Mouse (Mus musculus): ENCODE data around the gene Psmd9. TPM values are rescaled to one million over a fixed set of nuclear protein-coding genes. Genes with fewer than 3 reads are reported as not detected.

Gene Psmd9
- polyA plus RNA-seq, 1 experiment from 2014 or later = 51.4 TPM

DNA sequence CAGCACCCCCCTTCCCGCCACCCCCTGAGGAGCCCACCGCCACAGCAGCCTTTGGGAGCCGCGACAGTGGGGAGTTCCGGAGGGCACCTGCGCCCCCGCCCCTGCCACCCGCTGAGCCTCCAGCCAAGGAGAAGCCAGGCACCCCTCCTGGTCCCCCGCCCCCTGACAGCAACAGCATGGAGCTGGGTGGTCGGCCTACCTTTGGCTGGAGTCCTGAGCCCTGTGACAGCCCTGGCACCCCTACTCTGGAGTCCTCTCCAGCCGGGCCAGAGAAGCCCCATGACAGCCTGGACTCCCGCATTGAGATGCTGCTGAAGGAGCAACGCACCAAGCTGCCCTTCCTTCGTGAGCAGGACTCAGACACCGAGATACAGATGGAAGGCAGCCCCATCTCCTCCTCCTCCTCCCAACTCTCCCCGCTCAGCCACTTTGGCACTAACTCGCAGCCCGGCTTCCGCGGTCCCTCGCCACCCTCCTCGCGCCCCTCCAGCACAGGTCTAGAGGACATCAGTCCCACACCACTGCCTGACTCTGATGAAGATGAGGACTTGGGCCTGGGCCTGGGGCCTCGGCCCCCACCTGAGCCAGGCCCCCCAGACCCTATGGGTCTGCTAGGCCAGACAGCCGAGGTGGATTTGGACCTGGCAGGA lies 21.0 kb upstream of the Psmd9 start:
- H3K27me3 ChIP-seq (ENCODE audit: control insufficient read depth, insufficient read depth, low read length) = no peaks in the 10 kb centered on the region
- no peak overlapping the region for H3K9ac ChIP-seq (ENCODE audit: low read length)
- DNase-seq (ENCODE audit: low spot score) (no peak), ATAC-seq (ENCODE audit: low FRiP score, low TSS enrichment) (no peak)
- H3K36me3 ChIP-seq (ENCODE audit: control insufficient read depth, insufficient read depth, low read length) = peaks cover 28% of the 10 kb centered on the region
- no peak overlapping the region for H3K4me2 ChIP-seq (replicated peaks; ENCODE audit: low read depth)
- TF ChIP-seq CTCF (IDR thresholded peaks at IDR 0.05; ENCODE audit: low read depth) (no peak), EP300 (optimal IDR thresholded peaks at IDR 0.05) (no peak)
- no peak overlapping the region for H3K4me3 ChIP-seq (ENCODE audit: low read depth, low read length)
- peaks cover 9% of the 10 kb centered on the region for H3K4me1 ChIP-seq (replicated peaks; ENCODE audit: control insufficient read depth, insufficient read depth)
- 83% methylated on average over 25 of the region's 25 CpGs for WGBS
- no peaks in the 10 kb centered on the region for H3K9me3 ChIP-seq (ENCODE audit: control insufficient read depth, low read length)
- no peak overlapping the region for H3K27ac ChIP-seq (replicated peaks)

DNA sequence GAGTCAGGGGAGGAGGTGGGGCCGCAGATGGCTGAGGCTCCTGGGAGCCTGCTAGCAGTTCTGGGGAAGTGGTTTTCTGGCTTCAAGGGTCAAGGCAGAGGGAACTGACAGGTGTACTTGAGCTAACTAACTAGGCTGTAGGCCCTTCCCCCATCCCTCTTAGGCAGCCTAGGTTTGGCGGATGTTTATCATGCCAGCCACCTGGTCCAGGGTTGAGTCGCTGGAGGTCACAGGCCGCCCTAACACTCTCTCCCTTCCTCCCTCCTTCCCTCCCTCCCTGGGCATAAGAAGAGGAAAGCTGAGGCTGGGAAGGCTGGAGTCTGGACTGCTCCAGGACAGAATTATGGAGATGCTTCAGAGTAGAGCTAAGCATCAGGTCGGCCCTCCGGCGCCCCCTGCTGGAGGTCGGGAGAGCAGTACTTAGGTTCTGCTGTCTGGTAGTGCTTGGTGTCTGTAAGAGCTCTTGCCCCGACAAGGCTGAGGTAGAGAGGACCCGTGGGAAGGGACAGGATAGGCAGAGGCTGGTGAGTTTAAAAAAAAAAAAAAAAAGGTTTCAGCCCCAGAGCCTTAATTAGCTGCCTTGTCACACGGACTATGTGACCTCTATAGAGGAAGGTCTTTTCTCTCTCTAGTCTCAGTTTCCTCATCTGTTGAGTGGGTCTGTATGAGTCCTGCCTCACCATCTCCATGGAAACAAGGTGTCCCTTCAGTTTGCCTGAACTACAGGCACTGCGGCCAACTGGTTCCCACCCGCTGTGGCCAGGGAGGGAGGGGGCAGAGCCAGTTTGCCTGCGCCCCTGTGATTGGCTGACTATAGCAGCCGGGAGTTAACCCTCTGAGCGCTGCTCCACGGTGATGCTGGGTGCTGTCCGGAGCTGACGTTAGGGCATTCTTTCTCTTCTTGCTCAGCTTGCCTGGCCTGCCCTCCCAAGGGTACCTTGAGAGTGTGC lies 19.5 kb upstream of the Psmd9 start:
- peaks cover 30% of the 10 kb centered on the region for H3K36me3 ChIP-seq (ENCODE audit: control insufficient read depth, insufficient read depth, low read length)
- ATAC-seq (ENCODE audit: low FRiP score, low TSS enrichment) (peak; percentile 85), DNase-seq (ENCODE audit: low spot score) (peak; percentile 94)
- H3K9me3 ChIP-seq (ENCODE audit: control insufficient read depth, low read length) = no peaks in the 10 kb centered on the region
- WGBS = 5% methylated on average over 18 of the region's 19 CpGs
- H3K27ac ChIP-seq (replicated peaks) = no peak overlapping the region
- H3K27me3 ChIP-seq (ENCODE audit: control insufficient read depth, insufficient read depth, low read length) = no peaks in the 10 kb centered on the region
- no peak for TF ChIP-seq EP300 (optimal IDR thresholded peaks at IDR 0.05)
- TF ChIP-seq CTCF (IDR thresholded peaks at IDR 0.05; ENCODE audit: low read depth) = peak; percentile 95
- peaks cover 4% of the 10 kb centered on the region for H3K4me1 ChIP-seq (replicated peaks; ENCODE audit: control insufficient read depth, insufficient read depth)
- peak overlapping the region; percentile 30 for H3K4me3 ChIP-seq (ENCODE audit: low read depth, low read length)
- peak overlapping the region; percentile 48 for H3K4me2 ChIP-seq (replicated peaks; ENCODE audit: low read depth)
- H3K9ac ChIP-seq (ENCODE audit: low read length) = no peak overlapping the region

DNA sequence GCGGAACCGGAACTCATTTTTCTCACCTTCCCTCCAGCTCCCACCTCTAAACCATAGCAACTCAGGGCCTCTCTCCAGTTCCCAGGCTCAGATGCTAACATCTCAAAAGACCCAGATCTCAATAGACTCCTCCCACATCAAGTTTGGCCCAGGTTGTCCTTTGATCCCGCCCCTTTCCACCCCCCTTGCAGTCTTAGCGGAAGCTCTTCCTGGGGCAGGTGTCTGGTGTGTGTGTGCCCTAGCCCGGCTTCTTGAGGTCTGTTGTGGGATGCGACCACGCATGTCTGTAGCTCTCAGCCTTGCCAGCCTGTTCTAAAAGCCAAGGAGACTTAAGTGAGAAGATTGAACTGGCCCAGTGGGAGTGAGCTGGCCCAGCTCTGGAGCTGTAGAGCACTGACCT lies 18.6 kb upstream of the Psmd9 start:
- Histone ChIP-seq H3K27me3 (ENCODE audit: control insufficient read depth, insufficient read depth, low read length) (no peaks in the 10 kb centered on the region), H3K27ac (replicated peaks) (no peak overlapping the region), H3K9me3 (ENCODE audit: control insufficient read depth, low read length) (no peaks in the 10 kb centered on the region), H3K4me3 (ENCODE audit: low read depth, low read length) (peak overlapping the region; percentile 30; the same call in 1 of the 2 replicates), H3K4me2 (replicated peaks; ENCODE audit: low read depth) (peak overlapping the region; percentile 48), H3K36me3 (ENCODE audit: control insufficient read depth, insufficient read depth, low read length) (peaks cover 30% of the 10 kb centered on the region), H3K4me1 (replicated peaks; ENCODE audit: control insufficient read depth, insufficient read depth) (peaks cover 4% of the 10 kb centered on the region), H3K9ac (ENCODE audit: low read length) (peak overlapping the region; percentile 31; the same call in 1 of the 2 replicates)
- 21% methylated on average over 7 of the region's 7 CpGs for WGBS
- no peak for DNase-seq (ENCODE audit: low spot score)
- TF ChIP-seq EP300 (optimal IDR thresholded peaks at IDR 0.05) = no peak
- TF ChIP-seq CTCF (IDR thresholded peaks at IDR 0.05; ENCODE audit: low read depth) = no peak
- ATAC-seq (ENCODE audit: low FRiP score, low TSS enrichment) = peak; percentile 0; the same call in 1 of the 2 replicates

DNA sequence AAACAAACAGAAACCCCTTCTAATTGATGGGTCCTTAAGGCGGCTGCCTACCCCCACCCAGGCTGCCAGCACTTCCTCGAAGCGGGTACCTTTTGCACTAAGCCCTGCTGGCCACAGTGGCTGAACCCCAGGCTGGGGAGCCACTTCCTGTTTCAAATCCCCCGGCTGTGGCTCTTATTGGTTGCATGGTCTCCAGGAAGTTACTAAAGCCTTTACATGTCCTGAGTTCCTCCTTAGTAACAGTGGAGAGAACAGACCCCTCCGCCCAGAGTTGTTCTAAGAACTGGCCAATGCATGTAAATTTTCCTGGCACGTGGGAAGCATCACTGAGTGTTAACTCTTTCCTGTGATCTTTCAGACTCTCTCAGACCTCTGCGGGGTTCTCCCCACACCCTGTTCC lies 18.1 kb upstream of the Psmd9 start:
- WGBS = 18% methylated on average over 7 of the region's 7 CpGs
- Histone ChIP-seq H3K9ac (ENCODE audit: low read length) (peak overlapping the region; percentile 31; the same call in 1 of the 2 replicates), H3K36me3 (ENCODE audit: control insufficient read depth, insufficient read depth, low read length) (peaks cover 30% of the 10 kb centered on the region), H3K27ac (replicated peaks) (no peak overlapping the region), H3K9me3 (ENCODE audit: control insufficient read depth, low read length) (no peaks in the 10 kb centered on the region), H3K4me3 (ENCODE audit: low read depth, low read length) (0 out of 2 replicates have a peak overlapping the region, but pooled peaks have one; percentile 30), H3K4me1 (replicated peaks; ENCODE audit: control insufficient read depth, insufficient read depth) (peaks cover 4% of the 10 kb centered on the region), H3K4me2 (replicated peaks; ENCODE audit: low read depth) (peak overlapping the region; percentile 48), H3K27me3 (ENCODE audit: control insufficient read depth, insufficient read depth, low read length) (no peaks in the 10 kb centered on the region)
- DNase-seq (ENCODE audit: low spot score) = peak; percentile 61
- peak; percentile 41 for ATAC-seq (ENCODE audit: low FRiP score, low TSS enrichment)
- no peak for TF ChIP-seq EP300 (optimal IDR thresholded peaks at IDR 0.05)
- no peak for TF ChIP-seq CTCF (IDR thresholded peaks at IDR 0.05; ENCODE audit: low read depth)

DNA sequence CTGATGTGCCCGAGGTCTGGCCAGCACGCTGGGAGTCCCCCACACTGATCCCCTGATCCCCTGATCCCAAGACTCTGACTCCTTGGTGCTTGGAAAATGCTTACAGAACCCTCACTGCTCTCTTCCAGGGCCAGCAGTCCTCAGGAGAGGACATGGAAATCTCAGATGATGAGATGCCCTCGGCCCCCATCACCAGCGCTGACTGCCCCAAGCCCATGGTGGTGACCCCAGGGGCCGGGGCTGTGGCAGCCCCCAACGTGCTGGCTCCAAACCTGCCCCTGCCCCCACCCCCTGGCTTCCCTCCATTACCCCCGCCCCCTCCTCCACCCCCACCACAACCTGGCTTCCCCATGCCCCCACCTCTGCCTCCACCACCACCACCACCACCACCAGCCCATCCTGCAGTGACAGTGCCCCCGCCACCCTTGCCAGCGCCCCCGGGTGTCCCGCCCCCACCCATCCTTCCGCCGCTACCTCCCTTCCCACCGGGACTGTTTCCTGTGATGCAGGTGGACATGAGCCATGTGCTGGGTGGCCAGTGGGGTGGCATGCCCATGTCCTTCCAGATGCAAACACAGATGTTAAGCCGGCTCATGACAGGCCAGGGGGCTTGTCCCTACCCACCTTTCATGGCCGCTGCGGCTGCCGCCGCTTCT lies 17.4 kb upstream of the Psmd9 start:
- WGBS = 90% methylated on average over 13 of the region's 19 CpGs
- TF ChIP-seq EP300 (optimal IDR thresholded peaks at IDR 0.05) (no peak), CTCF (IDR thresholded peaks at IDR 0.05; ENCODE audit: low read depth) (no peak)
- Histone ChIP-seq H3K4me2 (replicated peaks; ENCODE audit: low read depth) (no peak overlapping the region), H3K9me3 (ENCODE audit: control insufficient read depth, low read length) (no peaks in the 10 kb centered on the region), H3K4me1 (replicated peaks; ENCODE audit: control insufficient read depth, insufficient read depth) (peaks cover 4% of the 10 kb centered on the region), H3K4me3 (ENCODE audit: low read depth, low read length) (no peak overlapping the region), H3K9ac (ENCODE audit: low read length) (no peak overlapping the region), H3K27me3 (ENCODE audit: control insufficient read depth, insufficient read depth, low read length) (no peaks in the 10 kb centered on the region), H3K36me3 (ENCODE audit: control insufficient read depth, insufficient read depth, low read length) (peaks cover 26% of the 10 kb centered on the region), H3K27ac (replicated peaks) (no peak overlapping the region)
- ATAC-seq (ENCODE audit: low FRiP score, low TSS enrichment) (no peak), DNase-seq (ENCODE audit: low spot score) (no peak)
